Mouse (Mus musculus) neutrophil, adult 5-6 weeks (primary cell): Measurements from ENCODE around the gene Kazn. TPM values are rescaled to one million over a fixed set of nuclear protein-coding genes. Genes with fewer than 3 reads are reported as not detected.

Experiments
- ATAC-seq: fragments of 151-379, 151-347 bp; 2 replicates; pipeline ENCODE4 v1.8.0; 2017; ENCODE audit warnings: mild to moderate bottlenecking, moderate TSS enrichment; ENCODE audit not compliant: insufficient number of reproducible peaks, poor library complexity, low FRiP score, severe bottlenecking; ENCODE audit errors: extremely low read depth
- total RNA-seq: library from RNA; stranded (forward); fragments of 200-1000 nt; gene quantifications from 2 replicates; pipeline ENCODE4 v1.2.3, GENCODE M21; 2017

The Kazn gene
- total RNA-seq, 1 experiment from 2014 or later: not detected

- ATAC-seq: no peak
These were observed 26.8 kb downstream of the Kazn start for GRCm38 (mm10) chr4:142212425-142212824.

GRCm38 (mm10) chr4:142209884-142210283, 29.3 kb downstream of the Kazn start:
- no peak for ATAC-seq

- ATAC-seq: no peak
These were observed 29.7 kb downstream of the Kazn start for GRCm38 (mm10) chr4:142209476-142209875.

- ATAC-seq: no peak
These were observed 33.5 kb downstream of the Kazn start for GRCm38 (mm10) chr4:142205693-142206092.

GRCm38 (mm10) chr4:142196626-142197025, 42.6 kb downstream of the Kazn start:
- no peak for ATAC-seq

- ATAC-seq: no peak
These were observed 45.4 kb downstream of the Kazn start for GRCm38 (mm10) chr4:142193780-142194179.

- ATAC-seq: no peak
These were observed 46.0 kb downstream of the Kazn start for GRCm38 (mm10) chr4:142193151-142193578.

- ATAC-seq: no peak
These were observed 49.2 kb downstream of the Kazn start for GRCm38 (mm10) chr4:142189960-142190359.

- no peak for ATAC-seq
These were observed 50.7 kb downstream of the Kazn start for GRCm38 (mm10) chr4:142188501-142188900.

GRCm38 (mm10) chr4:142186155-142186554, 53.0 kb downstream of the Kazn start:
- ATAC-seq: no peak

GRCm38 (mm10) chr4:142185533-142185900, 53.7 kb downstream of the Kazn start:
- no peak for ATAC-seq

GRCm38 (mm10) chr4:142184852-142185532, 54.2 kb downstream of the Kazn start:
- no peak for ATAC-seq

GRCm38 (mm10) chr4:142183591-142183990, 55.6 kb downstream of the Kazn start:
- ATAC-seq: no peak

GRCm38 (mm10) chr4:142183015-142183414, 56.2 kb downstream of the Kazn start:
- ATAC-seq: no peak

GRCm38 (mm10) chr4:142181646-142182045, 57.6 kb downstream of the Kazn start:
- ATAC-seq: no peak

GRCm38 (mm10) chr4:142180874-142181273, 58.3 kb downstream of the Kazn start:
- ATAC-seq: no peak

- ATAC-seq: no peak
These were observed 58.9 kb downstream of the Kazn start for GRCm38 (mm10) chr4:142180289-142180688.

- ATAC-seq: no peak
These were observed 59.7 kb downstream of the Kazn start for GRCm38 (mm10) chr4:142179531-142179930.

GRCm38 (mm10) chr4:142176732-142177131, 62.5 kb downstream of the Kazn start:
- ATAC-seq: no peak

- ATAC-seq: no peak
These were observed 65.2 kb downstream of the Kazn start for GRCm38 (mm10) chr4:142173981-142174485.

GRCm38 (mm10) chr4:142172942-142173341, 66.3 kb downstream of the Kazn start:
- no peak for ATAC-seq
